Mouse (Mus musculus) monocyte, adult 5-6 weeks (primary cell): ENCODE measurements around the gene Pkp3. TPM values are rescaled to one million over a fixed set of nuclear protein-coding genes. Genes with fewer than 3 reads are reported as not detected.
A peak's percentile ranks its signal among the peaks of the same experiment; 100 is the strongest.

Experiments
- ATAC-seq: fragments of 153-309, 156-312 bp; replicated peaks from 2 replicates; pipeline ENCODE4 v1.8.0; 2017; ENCODE audit warnings: mild to moderate bottlenecking; ENCODE audit not compliant: low TSS enrichment, insufficient number of reproducible peaks, severe bottlenecking, poor library complexity, low FRiP score
- total RNA-seq: library from RNA; stranded (forward); fragments of 200-1000, 200-491, 200-594 nt; gene quantifications from 3 replicates; pipeline ENCODE4 v1.2.3, GENCODE M21; 2017

Pkp3 gene
- total RNA-seq, 1 experiment from 2014 or later: 17.9 TPM

- peak; percentile 100 for ATAC-seq
Observed at GRCm38 (mm10) chr7:141122689-141123516, 44.9 kb downstream of the Pkp3 start.

- ATAC-seq: no peak
Observed at GRCm38 (mm10) chr7:141123517-141123856, 45.5 kb downstream of the Pkp3 start.

- peak; percentile 93 for ATAC-seq
Observed at GRCm38 (mm10) chr7:141131024-141131820, 53.2 kb downstream of the Pkp3 start.

GRCm38 (mm10) chr7:141131904-141132755, 54.1 kb downstream of the Pkp3 start:
- no peak for ATAC-seq

Other genes with a start within 250 kb of the Pkp3 start
- not detected in 3 replicates for gene Urah, start 243.2 kb upstream of the Pkp3 start, total RNA-seq
- gene Scgb1c1, start 232.7 kb upstream of the Pkp3 start, total RNA-seq: not detected in 3 replicates
- not detected in 3 replicates for gene Odf3, start 230.4 kb upstream of the Pkp3 start, total RNA-seq
- gene Gm45785, start 221.9 kb upstream of the Pkp3 start, total RNA-seq: 0.58 to 9.3 TPM in 2 of 3 replicates, not detected in the other
- 62.6 to 73.7 TPM (median 72.9 TPM) in 3 replicates for gene Ric8a, start 221.3 kb upstream of the Pkp3 start, total RNA-seq
- gene Bet1l, start 220.6 kb upstream of the Pkp3 start, total RNA-seq: 21.5 to 28.2 TPM (median 25.0 TPM) in 3 replicates
- gene Psmd13, start 196.2 kb upstream of the Pkp3 start, total RNA-seq: 119 to 165 TPM (median 132 TPM) in 3 replicates
- gene Sirt3, start 195.9 kb upstream of the Pkp3 start, total RNA-seq: 8.0 to 12.6 TPM (median 12.2 TPM) in 3 replicates
- not detected in 3 replicates for gene Cox8b, start 177.8 kb upstream of the Pkp3 start, total RNA-seq
- 0.10 TPM in 1 of 3 replicates, not detected in the others for gene Nlrp6, start 157.3 kb upstream of the Pkp3 start, total RNA-seq
- gene Pgghg, start 136.8 kb upstream of the Pkp3 start, total RNA-seq: 10.6 to 14.2 TPM (median 13.8 TPM) in 3 replicates
- gene Ifitm5, start 127.9 kb upstream of the Pkp3 start, total RNA-seq: 2.4 TPM in 1 of 3 replicates, not detected in the others
- gene Gm45717, start 122.3 kb upstream of the Pkp3 start, total RNA-seq: not detected in 3 replicates
- gene Ifitm2, start 122.2 kb upstream of the Pkp3 start, total RNA-seq: 203 to 367 TPM (median 305 TPM) in 3 replicates
- gene Ifitm1, start 111.0 kb upstream of the Pkp3 start, total RNA-seq: 38.2 to 83.6 TPM (median 70.9 TPM) in 3 replicates
- 384 to 854 TPM (median 711 TPM) in 3 replicates for gene Ifitm3, start 67.4 kb upstream of the Pkp3 start, total RNA-seq
- gene Ifitm6, start 60.3 kb upstream of the Pkp3 start, total RNA-seq: 268 to 573 TPM (median 450 TPM) in 3 replicates
- gene Gm17387, start 49.1 kb upstream of the Pkp3 start, total RNA-seq: not detected in 3 replicates
- gene B4galnt4, start 17.1 kb upstream of the Pkp3 start, total RNA-seq: 0.10 TPM in 1 of 3 replicates, not detected in the others
- 9.1 to 25.0 TPM (median 12.5 TPM) in 3 replicates for gene Sigirr, start 22.4 kb downstream of the Pkp3 start, total RNA-seq
- not detected in 3 replicates for gene Ano9, start 39.6 kb downstream of the Pkp3 start, total RNA-seq
- gene Ptdss2, start 44.2 kb downstream of the Pkp3 start, total RNA-seq: 1.4 to 6.9 TPM (median 1.5 TPM) in 3 replicates
- 73.1 to 101 TPM (median 77.7 TPM) in 3 replicates for gene Rnh1, start 94.6 kb downstream of the Pkp3 start, total RNA-seq
- gene Hras, start 115.8 kb downstream of the Pkp3 start, total RNA-seq: 22.4 to 25.6 TPM (median 25.2 TPM) in 3 replicates
- 2.1 to 2.8 TPM (median 2.1 TPM) in 3 replicates for gene Lrrc56, start 115.9 kb downstream of the Pkp3 start, total RNA-seq
- 1.6 TPM in 1 of 3 replicates, not detected in the others for gene Lmntd2, start 135.9 kb downstream of the Pkp3 start, total RNA-seq
- 1.4 to 11.5 TPM (median 1.9 TPM) in 3 replicates for gene Rassf7, start 137.6 kb downstream of the Pkp3 start, total RNA-seq
- 51.4 to 90.4 TPM (median 72.9 TPM) in 3 replicates for gene Phrf1, start 150.6 kb downstream of the Pkp3 start, total RNA-seq
- gene Irf7, start 188.3 kb downstream of the Pkp3 start, total RNA-seq: 76.2 to 126 TPM (median 78.7 TPM) in 3 replicates
- gene Cdhr5, start 198.6 kb downstream of the Pkp3 start, total RNA-seq: not detected in 3 replicates
- gene Sct, start 200.9 kb downstream of the Pkp3 start, total RNA-seq: not detected in 3 replicates
- not detected in 3 replicates for gene Drd4, start 213.8 kb downstream of the Pkp3 start, total RNA-seq
- 10.2 to 21.2 TPM (median 16.0 TPM) in 3 replicates for gene Deaf1, start 249.5 kb downstream of the Pkp3 start, total RNA-seq
- gene Tmem80, start 249.5 kb downstream of the Pkp3 start, total RNA-seq: 2.8 to 16.3 TPM (median 7.1 TPM) in 3 replicates